Mouse (Mus musculus) hindlimb bud, embryonic 11.5 days (tissue): ENCODE data around the gene Plxna4.

Experiments
- DNase-seq: peaks from one replicate; pipeline ENCODE4 v3.0.0-alpha.2; 2012; ENCODE audit warnings: low read depth, low spot score; ENCODE audit errors: extremely low spot score

The Plxna4 gene

DNA sequence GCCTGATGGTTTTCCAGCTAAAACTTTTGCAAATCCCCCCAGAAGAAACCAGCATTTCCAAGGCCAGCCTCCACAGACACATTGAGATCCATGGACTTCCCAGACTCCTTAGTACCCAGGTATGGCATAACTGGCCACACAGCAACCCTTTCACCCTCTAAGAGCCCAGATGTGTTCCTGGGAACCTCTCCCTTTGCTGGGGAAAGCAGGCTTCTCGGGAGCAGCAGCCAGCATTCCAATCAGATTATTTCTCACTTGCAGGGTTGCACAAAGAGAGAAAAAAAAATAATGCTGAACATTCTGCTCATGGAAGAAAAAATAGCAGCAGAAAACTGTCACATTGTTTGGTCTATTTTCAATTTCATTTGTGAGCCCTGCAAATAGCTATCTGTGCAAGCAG is 178.4 kb downstream of the Plxna4 start:
- DNase-seq, result no peak

DNA sequence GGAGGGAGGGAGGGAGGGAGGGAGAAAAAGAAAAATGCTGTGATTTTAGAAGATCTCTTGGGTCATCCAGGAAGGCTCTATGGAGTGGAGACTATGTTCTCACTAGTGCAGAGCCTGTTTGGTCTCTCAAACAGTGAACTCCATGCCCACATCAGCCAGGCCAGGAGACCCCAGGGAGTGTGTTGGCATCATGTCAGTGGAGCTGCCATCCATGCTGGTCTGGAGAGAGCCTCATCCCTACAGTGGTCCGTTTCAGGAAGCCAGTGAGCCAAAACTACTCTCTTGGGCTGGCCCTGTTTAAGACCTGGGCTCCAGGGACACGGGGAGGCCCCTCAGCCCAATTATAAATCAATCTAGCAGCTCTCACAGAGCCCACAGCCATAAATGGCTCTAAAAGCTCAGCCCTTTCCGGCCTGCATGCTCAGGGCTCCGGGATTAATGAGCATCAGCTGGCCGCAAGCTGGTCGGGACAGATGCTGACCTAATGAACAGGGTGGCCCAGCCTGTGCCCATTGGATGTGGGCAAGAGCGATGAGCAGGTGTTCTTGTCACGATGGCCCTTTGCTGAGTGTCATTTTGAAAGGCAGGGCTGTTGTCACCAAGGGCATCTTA is 180.3 kb downstream of the Plxna4 start:
- DNase-seq, result peak; percentile 31

DNA sequence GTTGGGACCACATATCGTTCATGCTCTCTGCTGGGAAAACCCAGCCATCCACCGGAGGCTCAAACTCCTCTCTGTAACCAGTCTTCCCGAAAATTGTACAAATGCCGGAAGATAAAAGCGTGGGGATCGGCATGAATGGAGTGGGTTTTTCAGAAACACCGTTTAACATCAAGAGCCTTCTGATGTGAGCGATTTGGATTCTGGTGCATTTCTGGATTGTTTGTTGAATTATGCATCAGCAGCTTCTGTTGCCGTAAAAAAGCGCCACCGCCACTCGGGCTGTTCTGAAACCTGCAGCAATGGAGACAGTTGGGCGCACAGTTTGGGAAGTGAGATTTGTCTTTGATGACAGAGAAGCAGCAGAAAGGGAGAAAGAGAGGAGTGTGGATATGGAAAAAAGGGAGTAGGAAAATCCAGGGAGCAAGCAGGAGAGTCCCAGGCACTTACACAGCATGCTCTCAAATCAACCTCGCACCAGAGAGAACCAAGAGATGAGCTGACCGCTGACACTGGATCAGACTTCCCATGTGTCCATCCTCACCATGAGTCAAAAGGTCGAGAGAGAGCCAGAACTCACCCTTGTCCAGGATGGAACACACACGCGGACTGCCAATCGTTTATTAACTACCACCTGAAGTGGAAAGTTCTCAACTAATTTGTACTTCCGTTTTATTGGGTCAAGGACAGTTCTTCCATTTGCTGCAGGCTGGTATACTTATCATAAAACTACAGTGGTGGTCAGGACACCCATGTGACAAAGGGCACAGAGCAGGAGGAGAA is 181.5 kb downstream of the Plxna4 start:
- no peak for DNase-seq

DNA sequence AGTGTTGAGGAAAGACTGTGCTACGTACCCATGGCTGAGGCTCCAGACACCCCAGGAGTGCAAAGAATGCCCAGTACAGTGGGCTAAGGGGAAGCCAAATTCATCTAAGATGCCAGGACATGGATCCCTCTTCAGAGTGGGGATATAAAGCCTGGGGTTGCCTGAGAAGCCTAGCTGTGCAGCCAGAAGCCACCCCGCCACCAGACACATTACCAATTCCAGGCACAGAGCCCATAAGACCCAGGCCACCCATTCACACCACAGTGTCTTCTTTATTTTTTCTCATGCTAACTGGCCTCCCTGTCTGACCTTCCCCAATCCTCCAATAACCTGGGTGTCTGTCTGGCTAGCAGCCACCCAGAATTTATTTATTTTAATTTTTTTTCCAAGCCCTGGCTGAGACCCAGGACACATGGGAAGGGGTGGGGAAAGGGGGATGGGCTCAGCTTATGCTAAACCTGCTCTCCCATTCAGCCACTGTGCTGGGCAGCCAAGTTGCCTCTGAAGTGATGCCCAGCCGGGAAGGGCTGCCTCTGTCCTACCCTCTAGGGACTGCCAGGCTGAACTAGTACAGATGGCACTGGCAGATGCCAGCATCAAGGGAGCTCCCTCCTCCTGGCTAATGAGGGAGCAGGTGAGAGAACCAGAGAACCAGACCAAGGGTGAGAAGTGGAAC is 185.3 kb downstream of the Plxna4 start:
- no peak for DNase-seq

DNA sequence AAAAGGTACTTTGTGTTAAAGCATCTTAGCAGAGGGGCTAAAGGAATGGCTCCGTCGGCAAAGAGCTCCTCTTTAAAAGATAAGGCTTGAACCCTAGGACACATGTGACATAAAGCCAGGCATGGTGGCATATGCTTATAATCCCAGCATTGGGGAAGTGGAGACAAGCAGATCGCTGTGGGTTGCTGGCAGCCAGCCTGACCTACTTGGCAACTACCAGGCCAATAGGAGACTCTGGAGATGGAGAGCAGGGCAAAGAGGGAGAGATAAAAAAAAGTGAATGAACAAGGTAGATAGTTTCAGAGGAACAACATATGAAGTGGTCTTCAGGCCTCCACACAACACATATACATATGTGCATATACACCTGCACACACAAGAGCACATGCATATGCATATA is 189.7 kb downstream of the Plxna4 start:
- DNase-seq, result no peak

DNA sequence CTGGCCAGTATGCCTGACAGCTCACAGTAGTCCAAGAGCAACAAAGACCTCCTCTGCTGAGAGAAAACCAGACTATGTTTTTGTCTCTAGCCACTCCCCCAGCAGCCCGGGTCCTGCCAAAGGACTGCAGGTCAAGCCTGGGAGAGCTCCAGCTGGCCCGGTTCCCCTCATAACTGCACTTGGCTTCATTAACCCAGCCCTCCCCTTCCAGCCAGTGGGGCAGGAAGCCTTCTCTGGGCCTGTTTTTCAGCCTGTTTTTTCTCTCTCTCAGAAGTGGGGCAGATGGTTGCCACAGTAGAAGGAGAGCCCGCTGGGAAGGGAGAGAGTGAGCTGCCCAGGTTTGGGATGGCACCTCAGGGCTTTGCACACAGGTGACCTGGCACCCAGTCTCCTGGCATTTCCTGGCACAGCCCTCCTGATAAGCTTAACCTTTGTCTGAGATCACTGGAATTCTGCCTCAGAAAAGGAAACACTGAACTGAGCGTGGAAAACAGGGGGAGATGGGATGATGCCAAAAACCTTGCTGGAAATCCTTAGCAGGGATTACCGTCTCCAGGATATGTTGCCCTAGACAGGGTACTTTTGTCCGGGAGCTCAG is 190.8 kb downstream of the Plxna4 start:
- DNase-seq, result no peak

DNA sequence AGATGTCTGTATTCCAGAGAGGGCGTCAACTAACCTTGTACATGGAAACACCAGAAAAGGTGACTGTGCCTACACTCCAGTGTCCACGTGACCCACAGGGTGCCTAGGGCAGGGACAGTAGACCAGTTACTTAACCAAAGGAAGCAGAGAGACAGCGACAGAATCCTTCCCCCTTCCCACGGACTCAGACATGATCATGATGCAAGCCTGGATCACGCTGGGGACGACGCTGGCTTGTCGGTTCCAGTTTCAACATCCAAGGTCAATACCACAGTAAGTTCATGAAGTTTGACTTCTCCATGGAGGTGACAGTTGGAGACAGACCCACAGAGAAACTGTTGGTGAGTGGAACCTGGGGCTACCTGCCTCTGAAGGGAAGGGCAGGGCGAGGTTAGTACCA is 192.6 kb downstream of the Plxna4 start:
- DNase-seq, result no peak

DNA sequence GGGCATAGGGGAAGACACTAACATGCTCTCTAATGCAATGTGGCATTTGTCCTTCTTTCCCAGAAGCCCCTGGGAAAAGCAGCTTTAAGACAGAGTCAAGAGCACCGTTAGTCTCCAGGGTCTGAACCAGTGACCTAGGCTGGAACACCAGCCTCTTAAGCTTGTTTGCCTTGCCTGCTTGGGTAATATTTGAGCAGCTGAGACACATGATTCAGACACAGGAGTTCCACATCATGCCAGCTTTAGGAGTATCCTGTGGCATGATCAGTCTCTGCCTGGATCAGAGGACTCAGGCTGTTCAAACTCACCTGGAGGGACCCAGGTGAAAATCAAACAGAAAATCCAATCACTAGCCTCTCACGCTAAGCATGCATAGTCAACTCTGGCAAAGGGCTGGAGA is 195.7 kb downstream of the Plxna4 start:
- DNase-seq, result no peak

DNA sequence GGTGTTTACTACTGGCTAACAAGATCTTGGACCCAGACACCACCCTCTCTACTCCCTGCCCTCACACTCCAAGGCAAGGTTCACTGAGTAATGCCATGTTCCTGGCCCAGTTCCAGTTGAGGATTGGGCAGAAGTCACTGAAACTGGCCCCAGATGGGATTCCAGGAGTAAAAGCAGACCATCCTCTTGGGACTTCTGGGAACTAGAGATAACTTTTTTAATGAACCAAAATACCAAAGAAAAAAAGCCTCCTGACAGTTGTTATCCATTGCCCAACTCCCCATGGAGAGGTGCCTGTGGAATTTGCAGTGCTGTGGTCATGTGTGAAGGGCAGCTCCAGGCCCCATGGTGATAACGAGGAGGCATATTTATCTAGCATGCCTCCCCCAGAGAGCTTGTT is 199.7 kb downstream of the Plxna4 start:
- no peak for DNase-seq

DNA sequence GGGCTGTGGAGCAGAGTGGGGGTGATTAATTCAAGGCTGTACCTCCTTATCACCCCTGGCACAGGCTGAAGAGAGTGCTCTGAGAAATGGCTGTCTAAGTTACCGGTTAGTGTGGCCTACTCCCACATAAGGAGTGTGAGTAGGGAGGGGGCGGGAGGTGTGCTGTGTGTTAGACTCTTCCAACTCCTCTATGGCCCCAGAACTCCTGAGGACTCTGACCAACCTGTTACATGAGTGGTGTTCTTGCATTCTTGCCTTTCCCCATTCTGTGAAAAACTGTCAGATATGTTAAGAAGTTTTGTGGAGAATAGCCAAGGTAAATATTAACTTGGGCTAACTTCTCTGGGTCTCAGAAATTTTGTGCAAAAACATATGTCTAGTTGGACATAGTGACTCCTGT is 201.1 kb downstream of the Plxna4 start:
- DNase-seq, result no peak

DNA sequence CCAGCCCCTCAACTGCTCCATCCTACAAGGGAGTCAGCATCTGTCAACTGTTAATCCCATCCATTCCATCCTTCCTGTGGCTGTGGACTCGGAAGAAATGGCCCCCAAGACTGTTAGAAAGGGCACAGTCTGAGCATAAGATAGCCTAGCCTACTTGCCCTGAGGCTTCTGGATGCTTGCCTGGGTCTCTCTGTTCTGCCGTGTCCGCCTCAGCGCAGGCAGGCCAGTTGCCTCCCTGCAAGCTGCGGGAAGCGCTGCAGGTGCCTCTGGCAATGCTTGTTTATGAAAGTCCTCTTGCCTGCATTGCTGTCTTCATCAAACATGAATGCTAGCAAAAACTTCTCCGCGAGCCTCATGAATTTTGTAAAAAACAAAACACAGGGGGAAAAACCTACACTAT is 203.1 kb downstream of the Plxna4 start:
- no peak for DNase-seq

DNA sequence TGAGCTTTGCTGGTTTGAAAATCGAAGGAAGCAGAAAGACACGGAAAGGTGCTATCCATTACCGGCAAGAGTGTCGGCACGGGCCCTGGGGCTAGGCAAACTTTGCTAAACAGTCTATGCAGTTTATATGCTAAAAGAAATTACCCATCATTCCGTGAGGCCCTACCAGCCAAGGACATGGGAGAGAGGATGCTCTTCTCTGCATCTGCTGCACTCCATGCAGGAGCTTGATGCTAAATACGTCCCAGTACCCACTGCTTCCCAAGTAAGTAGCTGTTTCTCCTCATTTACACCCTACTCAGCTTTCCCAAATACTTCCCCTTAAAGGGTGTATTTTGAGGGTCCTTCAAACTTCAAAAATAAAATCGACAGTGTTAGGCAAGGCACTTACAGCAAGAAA is 203.6 kb downstream of the Plxna4 start:
- no peak for DNase-seq

DNA sequence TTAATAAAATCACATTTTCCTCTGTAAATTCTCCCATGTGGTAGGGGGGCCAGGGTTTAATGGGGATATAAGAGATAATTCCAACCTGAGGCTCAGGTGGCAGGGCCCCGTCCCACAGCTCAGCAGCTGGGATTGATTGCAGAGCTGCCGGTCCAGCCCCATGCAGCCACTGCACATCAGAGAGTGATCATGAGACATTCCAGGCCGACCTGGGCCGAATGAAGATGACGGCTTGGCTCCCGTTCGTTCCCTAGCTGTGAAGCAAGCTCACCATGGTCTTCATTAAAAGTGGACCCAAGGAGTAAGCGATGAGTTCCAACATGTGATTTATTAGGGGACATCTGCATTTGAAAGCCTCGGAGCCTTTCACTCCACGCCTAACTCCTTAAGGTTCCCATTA is 206.5 kb downstream of the Plxna4 start:
- no peak for DNase-seq

DNA sequence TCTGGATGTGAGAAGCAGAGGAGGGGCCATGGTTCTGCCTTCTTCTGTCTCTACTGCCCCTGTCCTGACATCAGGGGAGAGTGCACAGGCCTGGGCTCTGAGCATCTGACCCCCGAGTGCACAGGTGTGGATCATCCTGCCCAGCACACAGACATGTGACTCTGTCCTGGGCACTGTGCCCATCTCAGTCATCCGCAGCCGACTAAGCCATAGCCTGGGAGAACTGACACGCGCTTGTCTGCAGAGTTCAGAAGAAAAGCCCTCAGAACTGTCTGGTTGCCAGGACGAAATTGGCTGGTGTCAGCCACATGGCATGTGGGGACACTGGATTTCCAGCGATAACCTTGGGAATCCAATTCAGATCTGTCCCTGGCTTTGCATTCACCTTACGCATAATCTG is 210.8 kb downstream of the Plxna4 start:
- DNase-seq, result no peak

DNA sequence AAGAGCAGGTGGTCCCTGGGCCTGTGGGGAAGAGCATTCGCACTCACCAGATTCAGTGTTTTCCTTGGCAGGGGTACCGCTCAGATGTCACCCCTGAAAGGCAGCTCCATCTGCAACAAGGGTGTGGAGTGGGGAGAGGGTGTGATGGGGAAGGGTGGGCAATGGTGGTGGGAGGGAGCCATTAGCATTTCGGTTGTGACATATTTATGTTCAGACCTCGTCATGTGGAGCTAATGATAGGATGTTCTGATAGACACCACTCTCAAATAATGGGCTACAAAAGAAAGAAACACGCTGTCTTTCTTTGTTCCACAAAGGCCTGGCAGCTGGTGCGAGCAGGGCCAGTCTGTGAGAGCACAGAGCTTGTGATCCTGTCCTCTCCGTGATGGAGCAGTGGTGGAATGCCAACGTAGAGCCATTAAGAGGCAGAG is 214.0 kb downstream of the Plxna4 start:
- no peak for DNase-seq

DNA sequence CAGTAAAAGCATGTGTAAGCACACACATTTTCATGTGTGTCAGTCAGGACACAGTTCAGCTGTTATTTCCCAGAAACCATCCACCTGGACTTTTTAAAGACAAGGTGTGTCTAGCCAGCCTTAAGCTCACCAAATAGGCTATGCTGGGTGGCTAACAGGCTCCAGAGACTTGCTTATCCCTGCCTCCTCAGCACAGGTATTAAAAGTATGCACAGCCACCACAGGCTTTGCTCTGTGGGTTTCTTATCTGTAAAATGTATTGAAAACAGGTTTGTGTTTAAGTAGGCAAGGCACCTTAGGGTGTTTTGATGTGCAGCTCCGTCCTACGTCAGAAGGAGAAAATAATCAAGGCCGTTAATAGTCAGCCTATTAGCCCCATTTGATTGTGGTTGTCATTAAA is 218.9 kb downstream of the Plxna4 start:
- no peak for DNase-seq

DNA sequence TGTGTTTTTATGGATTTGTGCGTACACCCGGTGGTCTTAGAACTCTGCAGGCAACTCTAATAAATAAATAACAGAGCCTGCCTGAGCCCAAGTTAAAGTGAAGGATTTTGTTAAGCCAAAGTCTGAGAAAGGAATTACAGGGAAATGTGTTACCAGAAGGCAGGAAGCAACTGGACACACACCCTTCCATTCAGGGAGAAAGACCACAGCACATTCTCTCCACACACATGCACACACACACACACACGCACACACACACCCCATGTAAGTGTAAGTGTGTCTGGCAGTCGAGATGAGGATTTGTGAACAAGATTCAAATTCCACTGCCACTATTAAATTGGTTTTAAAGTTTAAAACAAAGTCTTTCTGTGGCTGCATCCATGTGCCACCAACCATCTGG is 219.6 kb downstream of the Plxna4 start:
- no peak for DNase-seq

DNA sequence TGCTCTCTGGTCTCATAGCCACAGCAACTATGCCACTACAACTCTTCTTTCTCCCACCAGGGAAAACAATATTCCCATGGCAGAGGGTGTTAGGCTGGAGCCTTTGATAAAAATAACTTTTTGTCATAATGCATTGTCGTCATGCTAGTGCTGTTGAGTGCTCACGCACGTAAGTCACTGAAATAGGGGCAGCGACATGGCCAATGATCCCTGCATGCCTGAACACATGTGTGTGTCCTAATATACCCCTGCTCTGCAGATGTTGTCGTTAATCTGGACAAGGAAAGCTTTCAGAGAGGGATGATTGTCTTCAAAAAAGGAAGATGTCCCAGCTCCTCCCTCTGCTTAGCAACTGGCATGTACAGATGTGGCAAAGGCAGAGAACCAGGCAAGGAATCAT is 223.1 kb downstream of the Plxna4 start:
- no peak for DNase-seq

DNA sequence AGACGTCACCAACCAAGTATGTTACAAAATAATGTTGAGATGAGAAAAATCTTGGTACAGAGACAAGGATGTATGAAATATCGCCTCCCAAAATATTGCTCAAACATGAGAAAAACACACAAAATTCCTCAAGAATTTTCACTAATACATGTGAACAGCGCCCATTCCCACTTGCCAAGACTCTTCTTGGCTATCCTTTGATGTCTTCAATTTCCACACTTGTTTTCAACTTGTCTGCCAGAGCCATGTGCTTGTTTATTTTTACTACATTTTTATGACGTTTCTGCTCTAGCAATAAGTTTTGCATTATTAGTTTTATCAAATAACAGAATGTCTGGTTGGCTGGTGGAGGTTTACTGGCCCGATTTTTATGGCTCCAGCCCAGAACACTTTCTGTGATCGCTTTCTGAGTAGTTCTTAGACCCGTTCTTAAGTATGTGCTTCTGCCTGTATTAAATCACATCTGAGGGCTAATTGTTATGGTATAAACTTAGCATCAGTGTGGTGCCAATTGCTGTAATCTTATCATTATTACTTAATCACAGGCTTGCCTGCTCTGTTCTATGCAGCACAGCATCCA is 224.4 kb downstream of the Plxna4 start:
- DNase-seq, result no peak

DNA sequence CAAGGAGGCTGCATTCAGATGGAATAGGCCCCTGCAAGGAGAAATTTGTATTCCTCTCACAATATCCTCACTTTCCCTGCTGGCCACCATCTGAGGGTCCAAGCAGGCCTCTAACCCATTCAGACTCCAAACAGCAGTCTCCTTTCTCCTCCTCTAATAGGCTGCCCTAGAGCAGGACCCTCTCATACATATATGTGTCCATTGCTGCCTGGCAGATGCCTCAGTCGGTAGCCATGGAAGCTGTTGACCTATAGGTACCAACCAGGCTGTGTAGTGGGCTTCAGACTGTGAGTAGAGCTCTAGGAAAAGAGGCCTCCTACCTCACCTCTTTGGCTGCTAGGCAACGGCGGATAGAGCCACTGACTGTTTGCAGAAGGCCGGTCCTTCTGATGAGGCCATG is 225.6 kb downstream of the Plxna4 start:
- DNase-seq, result no peak

DNA sequence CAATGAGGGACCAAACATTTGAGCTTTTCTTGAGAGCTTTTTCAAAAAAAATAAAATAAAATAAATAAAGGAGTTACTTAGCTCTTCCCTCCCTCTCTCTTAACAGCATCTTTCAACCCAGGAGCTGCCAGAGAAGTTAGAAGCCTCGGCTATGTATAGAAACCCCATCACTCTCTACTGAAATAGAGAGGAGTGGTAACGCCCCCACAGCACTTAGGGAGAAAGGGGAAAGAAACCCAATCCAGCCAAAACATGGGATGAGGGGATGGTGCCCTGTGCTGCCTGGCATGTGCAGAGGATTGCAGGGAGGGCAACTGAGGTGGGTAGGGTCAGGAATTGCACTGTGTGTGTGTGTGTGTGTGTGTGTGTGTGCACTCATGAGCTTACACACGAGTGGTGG is 228.3 kb downstream of the Plxna4 start:
- DNase-seq, result no peak

DNA sequence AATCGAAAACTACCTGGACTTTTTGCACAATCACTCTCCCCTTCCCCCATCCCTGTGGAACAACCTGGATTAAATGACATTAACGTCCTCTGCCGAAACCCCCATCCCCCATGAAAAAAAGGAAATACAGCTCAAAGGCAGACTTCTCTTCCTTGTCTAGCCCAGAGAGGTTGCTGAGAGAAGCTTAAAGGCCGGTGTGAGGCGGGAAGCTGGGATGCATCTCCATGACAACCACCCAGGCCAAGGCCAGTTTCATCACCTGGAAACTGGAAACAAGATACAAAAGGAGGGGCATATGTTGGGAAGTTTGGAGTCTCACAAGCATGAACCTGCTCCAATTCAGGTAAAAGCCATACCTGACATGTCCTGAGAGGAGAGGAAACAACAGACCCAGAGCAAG is 230.5 kb downstream of the Plxna4 start:
- DNase-seq, result no peak
